8 mouse cellular contexts compared by ENCODE assay signal in the genomic region with DNA sequence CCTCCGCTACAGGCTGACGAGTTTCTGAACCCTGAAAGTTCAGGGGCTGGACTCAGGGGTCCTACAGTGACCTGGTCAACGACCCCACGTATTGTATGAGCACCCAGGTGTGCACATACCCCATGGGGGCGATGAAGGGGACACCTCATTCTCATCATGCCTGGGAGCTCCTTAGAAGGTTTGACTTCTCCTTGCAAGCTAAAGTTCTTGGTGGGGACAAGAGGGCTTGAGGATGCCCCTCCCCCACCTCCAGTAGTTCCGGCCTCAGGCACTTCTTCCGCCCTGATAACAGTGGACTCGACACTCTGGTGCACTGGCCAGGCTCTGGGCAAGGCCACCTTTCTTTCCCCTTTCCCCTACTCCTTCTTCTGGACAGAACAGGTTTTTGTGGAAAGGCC. TPM values are rescaled to one million over a fixed set of nuclear protein-coding genes. Genes with fewer than 3 reads are reported as not detected.
DNase-seq lines count a peak whose midpoint lies in the region; ATAC-seq and TF ChIP-seq lines count a peak whose summit lies in the region.

No protein-coding gene starts in this region.

- H3K4me3 ChIP-seq in heart, embryonic 11.5 days (ENCODE audit: low read depth, low read length) = peak overlapping the region; percentile 55
- peak overlapping the region; percentile 79 for H3K4me3 ChIP-seq in bone marrow macrophage, adult 2 months (ENCODE audit: insufficient read depth, low read length)
- H3K4me3 ChIP-seq in hindbrain, embryonic 13.5 days = peak overlapping the region; percentile 48
- peak overlapping the region; percentile 48 for H3K4me3 ChIP-seq in neural tube, embryonic 15.5 days (replicated peaks)

- no peak for TF ChIP-seq POLR2A in bone marrow macrophage, adult 2 months (IDR thresholded peaks at IDR 0.05; ENCODE audit: borderline replicate concordance, low read depth, low read length)

- peak; percentile 58; the same call in 1 of the 2 replicates for ATAC-seq in heart, embryonic 11.5 days (replicated peaks; ENCODE audit: insufficient number of reproducible peaks, low FRiP score, low TSS enrichment)
- ATAC-seq in hindbrain, embryonic 13.5 days (ENCODE audit: low FRiP score) = 0 out of 2 replicates have a peak, but pooled peaks have one; percentile 21
- no peak for ATAC-seq in neural tube, embryonic 15.5 days (ENCODE audit: low FRiP score)

- H3K4me2 ChIP-seq in heart, embryonic 11.5 days = peak overlapping the region; percentile 70
- peak overlapping the region; percentile 72 for H3K4me2 ChIP-seq in hindbrain, embryonic 13.5 days
- H3K4me2 ChIP-seq in neural tube, embryonic 15.5 days = peak overlapping the region; percentile 81

- H3K4me1 ChIP-seq in heart, embryonic 11.5 days (ENCODE audit: control insufficient read depth, insufficient read depth, low read length) = peaks cover 3% of the 10 kb centered on the region; the same call in 1 of the 2 replicates
- H3K4me1 ChIP-seq in bone marrow macrophage, adult 2 months (ENCODE audit: control insufficient read depth, insufficient read depth, low read length) = peaks cover 9% of the 10 kb centered on the region
- H3K4me1 ChIP-seq in hindbrain, embryonic 13.5 days (replicated peaks) = peaks cover 12% of the 10 kb centered on the region
- peaks cover 13% of the 10 kb centered on the region for H3K4me1 ChIP-seq in neural tube, embryonic 15.5 days

- H3K27ac ChIP-seq in heart, embryonic 11.5 days (ENCODE audit: low read depth, low read length) = no peak overlapping the region
- H3K27ac ChIP-seq in bone marrow macrophage, adult 2 months (ENCODE audit: insufficient read depth, low read depth, low read length) = peak overlapping the region; percentile 28
- H3K27ac ChIP-seq in hindbrain, embryonic 13.5 days = no peak overlapping the region
- no peak overlapping the region for H3K27ac ChIP-seq in neural tube, embryonic 15.5 days (replicated peaks)

- DNase-seq in heart, adult 9 months (ENCODE audit: low spot score in 2 of 2) = no peak
- peak; percentile 44 to 57 for DNase-seq in lung, adult 18-20 months
- DNase-seq in ovary, postnatal 36 days (ENCODE audit: low spot score) = no peak
- DNase-seq in MN1 (ENCODE audit: low spot score) = no peak

- H3K36me3 ChIP-seq in heart, embryonic 11.5 days (ENCODE audit: control insufficient read depth, insufficient read depth, low read length) = peaks cover 9% of the 10 kb centered on the region
- no peaks in the 10 kb centered on the region; the same call in 1 of the 2 replicates for H3K36me3 ChIP-seq in hindbrain, embryonic 13.5 days
- no peaks in the 10 kb centered on the region for H3K36me3 ChIP-seq in neural tube, embryonic 15.5 days

- peak overlapping the region; percentile 77 for H3K9ac ChIP-seq in heart, embryonic 11.5 days (ENCODE audit: low read depth, low read length)
- H3K9ac ChIP-seq in hindbrain, embryonic 13.5 days = peak overlapping the region; percentile 68
- peak overlapping the region; percentile 42; the same call in 1 of the 2 replicates for H3K9ac ChIP-seq in neural tube, embryonic 15.5 days (replicated peaks)

- no peaks in the 10 kb centered on the region for H3K9me3 ChIP-seq in heart, embryonic 11.5 days (replicated peaks; ENCODE audit: control insufficient read depth, low read length)
- no peaks in the 10 kb centered on the region for H3K9me3 ChIP-seq in hindbrain, embryonic 13.5 days
- H3K9me3 ChIP-seq in neural tube, embryonic 15.5 days (replicated peaks) = no peaks in the 10 kb centered on the region

- no peaks in the 10 kb centered on the region; the same call in 1 of the 2 replicates for H3K27me3 ChIP-seq in heart, embryonic 11.5 days (ENCODE audit: control insufficient read depth, insufficient read depth, low read length)
- peaks cover 13% of the 10 kb centered on the region for H3K27me3 ChIP-seq in hindbrain, embryonic 13.5 days
- H3K27me3 ChIP-seq in neural tube, embryonic 15.5 days (replicated peaks) = peaks cover 10% of the 10 kb centered on the region

- no peak for TF ChIP-seq CTCF in bone marrow macrophage, adult 2 months (IDR thresholded peaks at IDR 0.05; ENCODE audit: low read depth, low read length)

- 8% methylated on average over 8 of the region's 8 CpGs for WGBS in heart, embryonic 11.5 days (ENCODE audit: insufficient replicate concordance)
- 20% methylated on average over 8 of the region's 8 CpGs for WGBS in hindbrain, embryonic 13.5 days
- 20% methylated on average over 8 of the region's 8 CpGs for WGBS in neural tube, embryonic 15.5 days

RNA-seq across cellular contexts. Expression of a gene that starts 0.7 kb away (rescaled TPM):
- 57.7 and 60.2 TPM in 2 replicates for polyA plus RNA-seq in heart, embryonic 11.5 days (2014; fragmentation: Nextera tagmentation; extraction: Ambion mirVana)
- polyA plus RNA-seq in bone marrow macrophage, adult 2 months (2012; ENCODE audit: insufficient read depth, insufficient read length, missing spikeins) = 312 and 315 TPM in 2 replicates
- 32.1 and 34.9 TPM in 2 replicates for polyA plus RNA-seq in hindbrain, embryonic 13.5 days (2015; fragmentation: Nextera tagmentation; extraction: Ambion mirVana)
- 40.9 and 66.3 TPM in 2 replicates for polyA plus RNA-seq in neural tube, embryonic 15.5 days (2015; fragmentation: Nextera tagmentation; extraction: Ambion mirVana)

RNA-seq across cellular contexts. Expression of a gene that starts 6.1 kb away (rescaled TPM):
- 0.11 TPM in 1 of 2 replicates, not detected in the other for polyA plus RNA-seq in heart, embryonic 11.5 days (2014; fragmentation: Nextera tagmentation; extraction: Ambion mirVana)
- polyA plus RNA-seq in bone marrow macrophage, adult 2 months (2012; ENCODE audit: insufficient read depth, insufficient read length, missing spikeins) = not detected in 2 replicates
- 0.23 and 0.45 TPM in 2 replicates for polyA plus RNA-seq in hindbrain, embryonic 13.5 days (2015; fragmentation: Nextera tagmentation; extraction: Ambion mirVana)
- 0.11 and 0.82 TPM in 2 replicates for polyA plus RNA-seq in neural tube, embryonic 15.5 days (2015; fragmentation: Nextera tagmentation; extraction: Ambion mirVana)

RNA-seq across cellular contexts. Expression of a gene that starts 10.1 kb away (rescaled TPM):
- 109 and 114 TPM in 2 replicates for polyA plus RNA-seq in heart, embryonic 11.5 days (2014; fragmentation: Nextera tagmentation; extraction: Ambion mirVana)
- polyA plus RNA-seq in bone marrow macrophage, adult 2 months (2012; ENCODE audit: insufficient read depth, insufficient read length, missing spikeins) = 116 and 153 TPM in 2 replicates
- polyA plus RNA-seq in hindbrain, embryonic 13.5 days (2015; fragmentation: Nextera tagmentation; extraction: Ambion mirVana) = 116 and 122 TPM in 2 replicates
- 86.0 and 90.1 TPM in 2 replicates for polyA plus RNA-seq in neural tube, embryonic 15.5 days (2015; fragmentation: Nextera tagmentation; extraction: Ambion mirVana)

RNA-seq across cellular contexts. Expression of a gene that starts 10.4 kb away (rescaled TPM):
- 32.6 and 34.7 TPM in 2 replicates for polyA plus RNA-seq in heart, embryonic 11.5 days (2014; fragmentation: Nextera tagmentation; extraction: Ambion mirVana)
- polyA plus RNA-seq in bone marrow macrophage, adult 2 months (2012; ENCODE audit: insufficient read depth, insufficient read length, missing spikeins) = 32.3 and 36.4 TPM in 2 replicates
- polyA plus RNA-seq in hindbrain, embryonic 13.5 days (2015; fragmentation: Nextera tagmentation; extraction: Ambion mirVana) = 52.1 and 55.5 TPM in 2 replicates
- 46.2 and 50.4 TPM in 2 replicates for polyA plus RNA-seq in neural tube, embryonic 15.5 days (2015; fragmentation: Nextera tagmentation; extraction: Ambion mirVana)

RNA-seq across cellular contexts. Expression of a gene that starts 24.1 kb away (rescaled TPM):
- not detected in 2 replicates for polyA plus RNA-seq in heart, embryonic 11.5 days (2014; fragmentation: Nextera tagmentation; extraction: Ambion mirVana)
- polyA plus RNA-seq in bone marrow macrophage, adult 2 months (2012; ENCODE audit: insufficient read depth, insufficient read length, missing spikeins) = not detected in 2 replicates
- 0.16 and 0.65 TPM in 2 replicates for polyA plus RNA-seq in hindbrain, embryonic 13.5 days (2015; fragmentation: Nextera tagmentation; extraction: Ambion mirVana)
- polyA plus RNA-seq in neural tube, embryonic 15.5 days (2015; fragmentation: Nextera tagmentation; extraction: Ambion mirVana) = 0.27 and 0.56 TPM in 2 replicates

Comparison
In these comparisons a context has a peak if more than half of its experiments do, and no peak if none do; other contexts are left out.
1. DNase-seq: peak in lung, adult 18-20 months (2 of 2); none in heart, adult 9 months (0 of 2), ovary, postnatal 36 days (single experiment) and MN1 (single experiment).
2. Peak in every context shown above with its lines, with median percentiles within 50 percentile points of each other: H3K4me2 ChIP-seq, H3K4me3 ChIP-seq and H3K9ac ChIP-seq.